Mouse (Mus musculus): Measurements from ENCODE around the gene Gm13693.
"Not testable (repeated sequence)": the region's sequence is repeated elsewhere in the genome, so short reads cannot be mapped to it uniquely, and the experiment has no call there.

Gene Gm13693

DNA sequence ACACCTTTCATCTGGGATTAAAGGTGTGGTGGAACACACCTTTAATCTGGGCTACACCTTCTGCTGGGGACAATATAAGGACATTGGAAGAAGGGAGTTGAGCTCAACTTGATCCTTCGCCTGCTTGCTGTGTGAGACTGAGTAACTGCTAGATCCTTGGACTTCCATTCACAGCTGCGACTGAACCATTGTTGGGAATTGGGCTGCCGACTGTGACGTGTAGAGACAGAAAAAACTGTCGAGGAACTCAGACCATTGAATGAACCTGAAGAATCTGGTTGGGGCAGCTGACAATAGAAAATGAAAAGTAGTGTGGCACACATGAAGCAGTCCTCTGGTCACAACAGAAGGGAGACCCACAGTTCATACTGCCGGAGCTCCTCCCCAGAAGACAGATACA is at the start of gene Gm13693:
Gene Gm13693 (plus strand): TSS at position 301 of the 400 bp plus-strand sequence.
- not testable (repeated sequence) for DNase-seq

DNA sequence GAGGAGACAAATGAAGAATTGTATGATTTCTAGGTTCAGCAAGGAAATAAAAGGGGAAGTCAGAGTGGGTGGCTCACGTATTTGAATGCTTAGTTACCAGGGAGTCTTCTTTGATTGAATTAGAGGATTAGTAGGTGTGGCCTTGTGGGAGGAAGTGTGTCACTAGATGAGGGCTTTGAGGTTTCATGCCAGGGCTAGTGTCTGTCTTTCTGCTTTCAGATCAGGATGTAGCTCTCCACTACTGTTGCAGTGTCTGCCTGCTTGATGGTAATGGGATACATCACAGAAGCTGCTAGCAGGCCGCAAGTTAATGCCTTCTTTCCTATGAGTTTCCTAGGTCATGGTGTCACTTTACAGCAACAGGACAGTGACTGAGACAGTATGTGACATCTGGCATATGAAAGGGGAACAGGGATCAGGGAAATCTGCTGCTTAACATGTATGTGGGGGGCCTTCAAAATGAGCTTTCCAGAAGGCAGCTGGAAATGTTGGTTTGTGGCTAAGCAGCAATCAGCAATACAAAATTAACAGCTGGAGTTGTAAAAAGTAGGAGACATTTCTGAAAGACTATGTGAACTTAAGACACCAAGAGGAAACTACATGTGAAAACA is 31.7 kb upstream of the Gm13693 start:
- DNase-seq: no peak

GRCm38 (mm10) chr2:83940931-83941361 is 20.4 kb upstream of the Gm13693 start, which contains the start of gene Zswim2:
Gene Zswim2 (minus strand): TSS chr2:83941228.
- peak; percentile 43 for DNase-seq

- no peak for DNase-seq
Measured at GRCm38 (mm10) chr2:83941378-83941777, 19.9 kb upstream of the Gm13693 start.

GRCm38 (mm10) chr2:83941792-83942191 is 19.5 kb upstream of the Gm13693 start:
- no peak for DNase-seq

DNA sequence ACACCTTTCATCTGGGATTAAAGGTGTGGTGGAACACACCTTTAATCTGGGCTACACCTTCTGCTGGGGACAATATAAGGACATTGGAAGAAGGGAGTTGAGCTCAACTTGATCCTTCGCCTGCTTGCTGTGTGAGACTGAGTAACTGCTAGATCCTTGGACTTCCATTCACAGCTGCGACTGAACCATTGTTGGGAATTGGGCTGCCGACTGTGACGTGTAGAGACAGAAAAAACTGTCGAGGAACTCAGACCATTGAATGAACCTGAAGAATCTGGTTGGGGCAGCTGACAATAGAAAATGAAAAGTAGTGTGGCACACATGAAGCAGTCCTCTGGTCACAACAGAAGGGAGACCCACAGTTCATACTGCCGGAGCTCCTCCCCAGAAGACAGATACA is 5.9 kb upstream of the Gm13693 start, which contains the start of gene Gm13698:
Gene Gm13698 (plus strand): TSS at position 301 of the 400 bp plus-strand sequence.
- not testable (repeated sequence) for DNase-seq

DNA sequence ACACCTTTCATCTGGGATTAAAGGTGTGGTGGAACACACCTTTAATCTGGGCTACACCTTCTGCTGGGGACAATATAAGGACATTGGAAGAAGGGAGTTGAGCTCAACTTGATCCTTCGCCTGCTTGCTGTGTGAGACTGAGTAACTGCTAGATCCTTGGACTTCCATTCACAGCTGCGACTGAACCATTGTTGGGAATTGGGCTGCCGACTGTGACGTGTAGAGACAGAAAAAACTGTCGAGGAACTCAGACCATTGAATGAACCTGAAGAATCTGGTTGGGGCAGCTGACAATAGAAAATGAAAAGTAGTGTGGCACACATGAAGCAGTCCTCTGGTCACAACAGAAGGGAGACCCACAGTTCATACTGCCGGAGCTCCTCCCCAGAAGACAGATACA is 5.7 kb downstream of the Gm13693 start, which contains the start of gene Gm13695:
Gene Gm13695 (plus strand): TSS at position 301 of the 400 bp plus-strand sequence.
- not testable (repeated sequence) for DNase-seq

- DNase-seq: not testable (repeated sequence)
Measured at GRCm38 (mm10) chr2:83972823-83973222, 11.5 kb downstream of the Gm13693 start, which contains the start of gene Gm13696. Gene Gm13696 (plus strand): TSS chr2:83973123.

DNA sequence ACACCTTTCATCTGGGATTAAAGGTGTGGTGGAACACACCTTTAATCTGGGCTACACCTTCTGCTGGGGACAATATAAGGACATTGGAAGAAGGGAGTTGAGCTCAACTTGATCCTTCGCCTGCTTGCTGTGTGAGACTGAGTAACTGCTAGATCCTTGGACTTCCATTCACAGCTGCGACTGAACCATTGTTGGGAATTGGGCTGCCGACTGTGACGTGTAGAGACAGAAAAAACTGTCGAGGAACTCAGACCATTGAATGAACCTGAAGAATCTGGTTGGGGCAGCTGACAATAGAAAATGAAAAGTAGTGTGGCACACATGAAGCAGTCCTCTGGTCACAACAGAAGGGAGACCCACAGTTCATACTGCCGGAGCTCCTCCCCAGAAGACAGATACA is 17.3 kb downstream of the Gm13693 start, which contains the start of gene Gm13694:
Gene Gm13694 (plus strand): TSS at position 301 of the 400 bp plus-strand sequence.
- DNase-seq: not testable (repeated sequence)

DNA sequence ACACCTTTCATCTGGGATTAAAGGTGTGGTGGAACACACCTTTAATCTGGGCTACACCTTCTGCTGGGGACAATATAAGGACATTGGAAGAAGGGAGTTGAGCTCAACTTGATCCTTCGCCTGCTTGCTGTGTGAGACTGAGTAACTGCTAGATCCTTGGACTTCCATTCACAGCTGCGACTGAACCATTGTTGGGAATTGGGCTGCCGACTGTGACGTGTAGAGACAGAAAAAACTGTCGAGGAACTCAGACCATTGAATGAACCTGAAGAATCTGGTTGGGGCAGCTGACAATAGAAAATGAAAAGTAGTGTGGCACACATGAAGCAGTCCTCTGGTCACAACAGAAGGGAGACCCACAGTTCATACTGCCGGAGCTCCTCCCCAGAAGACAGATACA is 23.1 kb downstream of the Gm13693 start, which contains the start of gene Gm13697:
Gene Gm13697 (plus strand): TSS at position 301 of the 400 bp plus-strand sequence.
- not testable (repeated sequence) for DNase-seq

GRCm38 (mm10) chr2:83990253-83990652 is 28.9 kb downstream of the Gm13693 start, which contains the start of gene Gm13691:
Gene Gm13691 (plus strand): TSS chr2:83990553.
- not testable (repeated sequence) for DNase-seq

- not testable (repeated sequence) for DNase-seq
Measured at GRCm38 (mm10) chr2:83993639-83994255, 32.4 kb downstream of the Gm13693 start.

DNA sequence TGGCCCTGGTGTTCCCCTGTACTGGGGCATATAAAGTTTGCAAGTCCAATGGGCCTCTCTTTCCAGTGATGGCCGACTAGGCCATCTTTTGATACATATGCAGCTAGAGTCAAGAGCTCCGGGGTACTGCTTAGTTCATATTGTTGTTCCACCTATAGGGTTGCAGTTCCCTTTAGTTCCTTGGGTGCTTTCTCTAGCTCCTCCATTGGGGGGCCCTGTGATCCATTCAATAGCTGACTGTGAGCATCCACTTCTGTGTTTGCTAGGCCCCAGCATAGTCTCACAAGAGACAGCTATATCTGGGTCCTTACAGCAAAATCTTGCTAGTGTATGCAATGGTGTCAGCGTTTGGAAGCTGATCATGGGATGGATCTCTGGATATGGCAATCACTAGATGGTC is 33.2 kb downstream of the Gm13693 start:
- not testable (repeated sequence) for DNase-seq

DNA sequence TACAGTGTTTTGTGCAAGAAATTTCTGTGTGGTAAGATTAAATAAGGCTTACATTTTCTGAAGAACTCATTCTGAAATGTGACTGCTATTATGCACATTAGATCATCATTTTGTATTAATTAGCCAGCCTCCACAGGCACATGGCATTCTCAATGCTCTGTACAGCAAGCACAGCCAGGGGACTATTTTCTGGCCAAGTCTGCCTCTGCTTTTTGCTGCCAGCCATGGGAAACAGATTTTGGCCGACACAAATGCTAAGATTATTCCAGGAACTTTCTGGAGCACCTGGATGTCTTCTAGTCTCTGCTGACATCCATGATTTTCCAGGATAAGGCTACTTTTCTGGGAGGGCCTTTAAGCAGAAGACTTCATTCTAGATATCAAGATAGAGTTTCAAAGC is 47.6 kb downstream of the Gm13693 start:
- DNase-seq: no peak

DNA sequence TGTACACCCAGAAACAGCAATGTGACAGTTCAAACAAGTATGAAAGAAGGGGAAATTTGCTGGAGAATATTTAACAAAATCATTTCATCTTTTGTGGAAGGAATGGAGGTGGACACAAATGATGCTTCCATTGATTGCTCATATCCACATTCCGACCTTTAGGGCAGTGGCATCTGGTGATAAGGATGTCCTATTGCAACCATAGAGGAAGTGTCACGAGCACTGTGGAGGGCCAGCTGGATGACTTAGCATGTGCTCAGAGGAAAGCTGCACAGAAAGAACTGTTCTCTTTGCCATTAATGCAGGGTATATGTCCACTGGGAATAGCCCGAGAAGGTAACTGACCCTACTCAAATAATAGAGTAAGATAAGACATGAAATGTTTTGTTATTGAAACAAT is 48.5 kb downstream of the Gm13693 start:
- DNase-seq: no peak

Data from kidney, adult 11 months (tissue).